Mouse (Mus musculus) heart, embryonic 10.5 days (tissue): ENCODE measurements around the gene Samd3. TPM values are rescaled to one million over a fixed set of nuclear protein-coding genes. Genes with fewer than 3 reads are reported as not detected.

Experiments
- DNase-seq: peaks from one replicate; pipeline ENCODE4 v3.0.0-alpha.2; 2017; ENCODE audit warnings: low spot score
- H3K27ac ChIP-seq: fragments of 300-500 bp; sonication (generic); 2 replicates; pipeline ENCODE4 v1.5.1; 2016; ENCODE audit warnings: mild to moderate bottlenecking
- H3K27me3 ChIP-seq: fragments of 300-500 bp; sonication (generic); 2 replicates; pipeline ENCODE4 v1.6.1; 2016; ENCODE audit warnings: mild to moderate bottlenecking; ENCODE audit not compliant: poor library complexity, insufficient read depth, severe bottlenecking
- H3K36me3 ChIP-seq: fragments of 300-500 bp; sonication (generic); 2 replicates; pipeline ENCODE4 v1.6.1; 2016; ENCODE audit warnings: mild to moderate bottlenecking, moderate library complexity
- H3K4me1 ChIP-seq: fragments of 300-500 bp; sonication (generic); 2 replicates; pipeline ENCODE4 v1.6.1; 2016; ENCODE audit warnings: mild to moderate bottlenecking
- H3K4me3 ChIP-seq: fragments of 300-500 bp; sonication (generic); 2 replicates; pipeline ENCODE4 v1.5.1; 2016; ENCODE audit warnings: mild to moderate bottlenecking, moderate library complexity
- H3K9me3 ChIP-seq: fragments of 300-500 bp; sonication (generic); 2 replicates; pipeline ENCODE4 v1.6.1; 2016; ENCODE audit warnings: mild to moderate bottlenecking, moderate library complexity
- WGBS: fragments of 180-500 bp; shearing (Covaris S2); methylation state at CpG from one replicate; pipeline ENCODE4 v1.1.7; 2016; 5-methylcytosine and 5-hydroxymethylcytosine counted together
- polyA plus RNA-seq: library from polyadenylated mRNA; unstranded; fragments of >200 nt; fragmentation: Nextera tagmentation; extraction: Ambion mirVana; gene quantifications from 2 replicates; pipeline ENCODE4 v1.2.1, GENCODE M21; 2016

Samd3 gene
- polyA plus RNA-seq = 0.23 TPM in 1 of 2 replicates, not detected in the other

GRCm38 (mm10) chr10:26229488-26229887 is at the start of gene Samd3:
TSS of gene Samd3 (plus strand) at chr10:26229707.
- Histone ChIP-seq H3K4me1 (no peaks in the 10 kb centered on the region), H3K27me3 (no peaks in the 10 kb centered on the region), H3K4me3 (no peak within 1 kb of the TSS), H3K9me3 (no peaks in the 10 kb centered on the region), H3K27ac (no peak within 1 kb of the TSS), H3K36me3 (no peaks in the 10 kb centered on the region)
- 41% methylated on average over 4 of the region's 4 CpGs for WGBS
- no peak for DNase-seq

- 83% methylated on average over 5 of the region's 5 CpGs for WGBS
- Histone ChIP-seq H3K4me1 (no peaks in the 10 kb centered on the region), H3K27me3 (no peaks in the 10 kb centered on the region), H3K9me3 (no peaks in the 10 kb centered on the region), H3K36me3 (no peaks in the 10 kb centered on the region), H3K27ac (no peak overlapping the region), H3K4me3 (no peak overlapping the region)
- DNase-seq = no peak
Observed at GRCm38 (mm10) chr10:26185289-26185688, 44.2 kb upstream of the Samd3 start.

GRCm38 (mm10) chr10:26190811-26191210 is 38.7 kb upstream of the Samd3 start:
- no peaks in the 10 kb centered on the region for H3K27me3 ChIP-seq
- H3K4me1 ChIP-seq = no peaks in the 10 kb centered on the region
- no peak overlapping the region for H3K4me3 ChIP-seq
- no peak overlapping the region for H3K27ac ChIP-seq
- DNase-seq = no peak
- no peaks in the 10 kb centered on the region for H3K36me3 ChIP-seq
- H3K9me3 ChIP-seq = no peaks in the 10 kb centered on the region

- H3K27me3 ChIP-seq = no peaks in the 10 kb centered on the region
- H3K4me3 ChIP-seq = no peak overlapping the region
- H3K9me3 ChIP-seq = no peaks in the 10 kb centered on the region
- H3K27ac ChIP-seq = no peak overlapping the region
- no peaks in the 10 kb centered on the region for H3K4me1 ChIP-seq
- DNase-seq = no peak
- WGBS = 68% methylated on average over 1 of the region's 1 CpGs
- H3K36me3 ChIP-seq = no peaks in the 10 kb centered on the region
Observed at GRCm38 (mm10) chr10:26194892-26195291, 34.6 kb upstream of the Samd3 start.

GRCm38 (mm10) chr10:26202708-26203368 is 26.7 kb upstream of the Samd3 start:
- DNase-seq = no peak
- Histone ChIP-seq H3K9me3 (no peaks in the 10 kb centered on the region), H3K4me3 (no peak overlapping the region), H3K27me3 (no peaks in the 10 kb centered on the region), H3K4me1 (no peaks in the 10 kb centered on the region), H3K36me3 (no peaks in the 10 kb centered on the region), H3K27ac (no peak overlapping the region)
- WGBS = 71% methylated on average over 9 of the region's 9 CpGs

GRCm38 (mm10) chr10:26220729-26221128 is 8.8 kb upstream of the Samd3 start:
- no peak for DNase-seq
- no peak overlapping the region for H3K27ac ChIP-seq
- no peaks in the 10 kb centered on the region for H3K9me3 ChIP-seq
- 82% methylated on average over 4 of the region's 4 CpGs for WGBS
- H3K4me1 ChIP-seq = no peaks in the 10 kb centered on the region
- no peak overlapping the region for H3K4me3 ChIP-seq
- no peaks in the 10 kb centered on the region for H3K27me3 ChIP-seq
- H3K36me3 ChIP-seq = no peaks in the 10 kb centered on the region

- Histone ChIP-seq H3K4me3 (no peak overlapping the region), H3K9me3 (no peaks in the 10 kb centered on the region), H3K27me3 (no peaks in the 10 kb centered on the region), H3K36me3 (no peaks in the 10 kb centered on the region), H3K4me1 (no peaks in the 10 kb centered on the region), H3K27ac (no peak overlapping the region)
- 84% methylated on average over 5 of the region's 5 CpGs for WGBS
- DNase-seq = peak; percentile 9
Observed at GRCm38 (mm10) chr10:26226241-26226640, 3.3 kb upstream of the Samd3 start.

- no peak overlapping the region for H3K4me3 ChIP-seq
- WGBS = 31% methylated on average over 2 of the region's 2 CpGs
- DNase-seq = peak; percentile 58
Observed at GRCm38 (mm10) chr10:26226734-26227133, 2.8 kb upstream of the Samd3 start.

GRCm38 (mm10) chr10:26228187-26228586 is 1.3 kb upstream of the Samd3 start:
- Histone ChIP-seq H3K9me3 (no peaks in the 10 kb centered on the region), H3K27ac (no peak overlapping the region), H3K4me3 (no peak overlapping the region), H3K27me3 (no peaks in the 10 kb centered on the region), H3K4me1 (no peaks in the 10 kb centered on the region), H3K36me3 (no peaks in the 10 kb centered on the region)
- DNase-seq = no peak

More at GRCm38 (mm10) chr10:26226734-26227133, 2.8 kb upstream of the Samd3 start:
- Histone ChIP-seq H3K4me1 (no peaks in the 10 kb centered on the region), H3K9me3 (no peaks in the 10 kb centered on the region), H3K27me3 (no peaks in the 10 kb centered on the region), H3K36me3 (no peaks in the 10 kb centered on the region), H3K27ac (no peak overlapping the region)

- Histone ChIP-seq H3K27ac (no peak overlapping the region), H3K4me1 (no peaks in the 10 kb centered on the region), H3K36me3 (no peaks in the 10 kb centered on the region), H3K9me3 (no peaks in the 10 kb centered on the region), H3K4me3 (no peak overlapping the region), H3K27me3 (no peaks in the 10 kb centered on the region)
- 80% methylated on average over 3 of the region's 3 CpGs for WGBS
- DNase-seq = no peak
Observed at GRCm38 (mm10) chr10:26232071-26232653, 2.7 kb downstream of the Samd3 start.

GRCm38 (mm10) chr10:26238559-26238958 is 9.1 kb downstream of the Samd3 start:
- Histone ChIP-seq H3K27ac (no peak overlapping the region), H3K4me3 (no peak overlapping the region), H3K9me3 (no peaks in the 10 kb centered on the region), H3K36me3 (no peaks in the 10 kb centered on the region), H3K27me3 (no peaks in the 10 kb centered on the region), H3K4me1 (no peaks in the 10 kb centered on the region)
- no peak for DNase-seq
- whole genome bisulfite sequencing = 46% methylated on average over 4 of the region's 4 CpGs

- Histone ChIP-seq H3K36me3 (no peaks in the 10 kb centered on the region), H3K27me3 (no peaks in the 10 kb centered on the region), H3K4me1 (no peaks in the 10 kb centered on the region), H3K27ac (no peak overlapping the region), H3K4me3 (no peak overlapping the region), H3K9me3 (no peaks in the 10 kb centered on the region)
- WGBS = 65% methylated on average over 1 of the region's 1 CpGs
- DNase-seq = no peak
Observed at GRCm38 (mm10) chr10:26239090-26239489, 9.6 kb downstream of the Samd3 start.

- H3K36me3 ChIP-seq = no peaks in the 10 kb centered on the region
- H3K27me3 ChIP-seq = no peaks in the 10 kb centered on the region
- H3K27ac ChIP-seq = no peak overlapping the region
- no peak overlapping the region for H3K4me3 ChIP-seq
- DNase-seq = no peak
- no peaks in the 10 kb centered on the region for H3K9me3 ChIP-seq
- H3K4me1 ChIP-seq = no peaks in the 10 kb centered on the region
- WGBS = 86% methylated on average over 3 of the region's 3 CpGs
Observed at GRCm38 (mm10) chr10:26243203-26243602, 13.7 kb downstream of the Samd3 start.

- Histone ChIP-seq H3K27ac (no peak overlapping the region), H3K9me3 (no peaks in the 10 kb centered on the region), H3K36me3 (no peaks in the 10 kb centered on the region), H3K27me3 (no peaks in the 10 kb centered on the region), H3K4me3 (no peak overlapping the region), H3K4me1 (no peaks in the 10 kb centered on the region)
- no peak for DNase-seq
- WGBS = 79% methylated on average over 6 of the region's 6 CpGs
Observed at GRCm38 (mm10) chr10:26244466-26244865, 15.0 kb downstream of the Samd3 start.
